Mouse (Mus musculus) limb, embryonic 10.5 days (tissue): ENCODE measurements around the gene Gm6583. TPM values are rescaled to one million over a fixed set of nuclear protein-coding genes. Genes with fewer than 3 reads are reported as not detected.

Source experiments
- DNase-seq: peaks from one replicate; pipeline ENCODE4 v3.0.0-alpha.2; 2017; ENCODE audit warnings: low spot score
- H3K27ac ChIP-seq: fragments of 300-500 bp; sonication (generic); 2 replicates; pipeline ENCODE4 v1.5.1; 2016; ENCODE audit warnings: mild to moderate bottlenecking
- H3K27me3 ChIP-seq: fragments of 300-500 bp; sonication (generic); 2 replicates; pipeline ENCODE4 v1.6.1; 2016; ENCODE audit warnings: low read depth, mild to moderate bottlenecking; ENCODE audit not compliant: poor library complexity, severe bottlenecking
- H3K36me3 ChIP-seq: fragments of 300-500 bp; sonication (generic); 2 replicates; pipeline ENCODE4 v1.6.1; 2016; ENCODE audit warnings: mild to moderate bottlenecking, moderate library complexity
- H3K4me1 ChIP-seq: fragments of 300-500 bp; sonication (generic); 2 replicates; pipeline ENCODE4 v1.6.1; 2016
- H3K4me3 ChIP-seq: fragments of 300-500 bp; sonication (generic); 2 replicates; pipeline ENCODE4 v1.5.1; 2016; ENCODE audit warnings: mild to moderate bottlenecking, moderate library complexity
- H3K9me3 ChIP-seq: fragments of 300-500 bp; sonication (generic); replicated peaks from 2 replicates; pipeline ENCODE4 v1.6.1; 2016; ENCODE audit warnings: mild to moderate bottlenecking
- WGBS: fragments of 180-500 bp; shearing (Covaris S2); methylation state at CpG from one replicate; pipeline ENCODE4 v1.1.7; 2016; 5-methylcytosine and 5-hydroxymethylcytosine counted together
- polyA plus RNA-seq: library from polyadenylated mRNA; unstranded; fragments of >200 nt; fragmentation: Nextera tagmentation; extraction: Ambion mirVana; gene quantifications from 2 replicates; pipeline ENCODE4 v1.2.1, GENCODE M21; 2016

Gm6583 gene
- polyA plus RNA-seq, 1 experiment from 2014 or later = 0.14 TPM

- DNase-seq = no peak
- no peak overlapping the region for H3K27ac ChIP-seq
Measured at GRCm38 (mm10) chr5:112382641-112383330, 27.0 kb upstream of the Gm6583 start.

GRCm38 (mm10) chr5:112382042-112382441 is 26.2 kb upstream of the Gm6583 start:
- no peak for DNase-seq
- Histone ChIP-seq H3K27ac (no peak overlapping the region), H3K27me3 (no peaks in the 10 kb centered on the region), H3K36me3 (peaks cover 52% of the 10 kb centered on the region), H3K9me3 (no peaks in the 10 kb centered on the region), H3K4me1 (peaks cover 5% of the 10 kb centered on the region), H3K4me3 (no peak overlapping the region)
- 81% methylated on average over 9 of the region's 9 CpGs for WGBS

More at GRCm38 (mm10) chr5:112382641-112383330, 27.0 kb upstream of the Gm6583 start:
- Histone ChIP-seq H3K4me1 (peaks cover 5% of the 10 kb centered on the region), H3K27me3 (no peaks in the 10 kb centered on the region), H3K9me3 (no peaks in the 10 kb centered on the region), H3K4me3 (no peak overlapping the region), H3K36me3 (peaks cover 49% of the 10 kb centered on the region)
- 72% methylated on average over 16 of the region's 17 CpGs for WGBS

- WGBS = 87% methylated on average over 11 of the region's 11 CpGs
- Histone ChIP-seq H3K27ac (no peak overlapping the region), H3K9me3 (no peaks in the 10 kb centered on the region), H3K4me1 (peaks cover 5% of the 10 kb centered on the region), H3K4me3 (no peak overlapping the region), H3K36me3 (peaks cover 46% of the 10 kb centered on the region), H3K27me3 (no peaks in the 10 kb centered on the region)
- no peak for DNase-seq
Measured at GRCm38 (mm10) chr5:112381154-112381553, 25.3 kb upstream of the Gm6583 start.

- H3K27ac ChIP-seq = no peak overlapping the region
- WGBS = 80% methylated on average over 6 of the region's 6 CpGs
- H3K36me3 ChIP-seq = peaks cover 58% of the 10 kb centered on the region
- no peak for DNase-seq
- H3K27me3 ChIP-seq = no peaks in the 10 kb centered on the region
- peaks cover 9% of the 10 kb centered on the region for H3K4me1 ChIP-seq
- H3K9me3 ChIP-seq = no peaks in the 10 kb centered on the region
- H3K4me3 ChIP-seq = no peak overlapping the region
Measured at GRCm38 (mm10) chr5:112378716-112379115, 22.9 kb upstream of the Gm6583 start.

- 0 out of 2 replicates have a peak, but pooled peaks cover 4% of the 10 kb centered on the region for H3K4me1 ChIP-seq
- DNase-seq = no peak
- no peak overlapping the region for H3K27ac ChIP-seq
- peaks cover 71% of the 10 kb centered on the region for H3K36me3 ChIP-seq
- H3K27me3 ChIP-seq = no peaks in the 10 kb centered on the region
- H3K9me3 ChIP-seq = no peaks in the 10 kb centered on the region
- no peak overlapping the region for H3K4me3 ChIP-seq
- WGBS = 93% methylated on average over 1 of the region's 1 CpGs
Measured at GRCm38 (mm10) chr5:112377380-112377779, 21.5 kb upstream of the Gm6583 start.

- no peak for DNase-seq
- Histone ChIP-seq H3K4me3 (no peak overlapping the region), H3K9me3 (no peaks in the 10 kb centered on the region), H3K36me3 (peaks cover 84% of the 10 kb centered on the region), H3K27me3 (no peaks in the 10 kb centered on the region), H3K4me1 (0 out of 2 replicates have a peak, but pooled peaks cover 4% of the 10 kb centered on the region), H3K27ac (no peak overlapping the region)
- 90% methylated on average over 4 of the region's 4 CpGs for WGBS
Measured at GRCm38 (mm10) chr5:112376111-112376510, 20.3 kb upstream of the Gm6583 start.

GRCm38 (mm10) chr5:112371933-112372332 is 16.1 kb upstream of the Gm6583 start:
- Histone ChIP-seq H3K4me1 (0 out of 2 replicates have a peak, but pooled peaks cover 4% of the 10 kb centered on the region), H3K27ac (no peak overlapping the region), H3K9me3 (no peaks in the 10 kb centered on the region), H3K4me3 (no peak overlapping the region), H3K27me3 (no peaks in the 10 kb centered on the region), H3K36me3 (peaks cover 92% of the 10 kb centered on the region)
- 83% methylated on average over 7 of the region's 7 CpGs for WGBS
- no peak for DNase-seq

GRCm38 (mm10) chr5:112370236-112370813 is 14.5 kb upstream of the Gm6583 start:
- Histone ChIP-seq H3K36me3 (peaks cover 94% of the 10 kb centered on the region), H3K4me1 (0 out of 2 replicates have a peak, but pooled peaks cover 2% of the 10 kb centered on the region), H3K4me3 (no peak overlapping the region), H3K9me3 (no peaks in the 10 kb centered on the region), H3K27ac (no peak overlapping the region), H3K27me3 (no peaks in the 10 kb centered on the region)
- WGBS = 92% methylated on average over 12 of the region's 12 CpGs
- DNase-seq = no peak

- Histone ChIP-seq H3K36me3 (peaks cover 94% of the 10 kb centered on the region), H3K4me3 (no peak overlapping the region), H3K27me3 (no peaks in the 10 kb centered on the region), H3K4me1 (peaks cover 6% of the 10 kb centered on the region), H3K27ac (no peak overlapping the region), H3K9me3 (no peaks in the 10 kb centered on the region)
- WGBS = 96% methylated on average over 13 of the region's 13 CpGs
- DNase-seq = no peak
Measured at GRCm38 (mm10) chr5:112369326-112369725, 13.5 kb upstream of the Gm6583 start.

- H3K36me3 ChIP-seq = peaks cover 94% of the 10 kb centered on the region
- no peak for DNase-seq
- H3K4me3 ChIP-seq = no peak overlapping the region
- 93% methylated on average over 10 of the region's 10 CpGs for WGBS
- H3K27ac ChIP-seq = no peak overlapping the region
- H3K27me3 ChIP-seq = no peaks in the 10 kb centered on the region
- peaks cover 12% of the 10 kb centered on the region for H3K4me1 ChIP-seq
- no peaks in the 10 kb centered on the region for H3K9me3 ChIP-seq
Measured at GRCm38 (mm10) chr5:112368666-112369065, 12.8 kb upstream of the Gm6583 start.

- no peaks in the 10 kb centered on the region for H3K9me3 ChIP-seq
- H3K4me1 ChIP-seq = peaks cover 15% of the 10 kb centered on the region
- H3K27ac ChIP-seq = no peak overlapping the region
- no peak for DNase-seq
- H3K36me3 ChIP-seq = peaks cover 94% of the 10 kb centered on the region
- no peaks in the 10 kb centered on the region for H3K27me3 ChIP-seq
- H3K4me3 ChIP-seq = no peak overlapping the region
- whole genome bisulfite sequencing = 89% methylated on average over 12 of the region's 12 CpGs
Measured at GRCm38 (mm10) chr5:112367929-112368328, 12.1 kb upstream of the Gm6583 start.

- no peak overlapping the region for H3K27ac ChIP-seq
- peaks cover 15% of the 10 kb centered on the region for H3K4me1 ChIP-seq
- H3K4me3 ChIP-seq = no peak overlapping the region
- DNase-seq = no peak
- WGBS = 94% methylated on average over 4 of the region's 4 CpGs
- no peaks in the 10 kb centered on the region for H3K9me3 ChIP-seq
- H3K36me3 ChIP-seq = peaks cover 94% of the 10 kb centered on the region
- H3K27me3 ChIP-seq = no peaks in the 10 kb centered on the region
Measured at GRCm38 (mm10) chr5:112367338-112367737, 11.5 kb upstream of the Gm6583 start.

GRCm38 (mm10) chr5:112366879-112367278 is 11.0 kb upstream of the Gm6583 start:
- DNase-seq = no peak
- 98% methylated on average over 6 of the region's 6 CpGs for WGBS
- Histone ChIP-seq H3K36me3 (peaks cover 94% of the 10 kb centered on the region), H3K4me3 (no peak overlapping the region), H3K9me3 (no peaks in the 10 kb centered on the region), H3K27me3 (no peaks in the 10 kb centered on the region), H3K27ac (no peak overlapping the region), H3K4me1 (peaks cover 15% of the 10 kb centered on the region)
